Mouse (Mus musculus) kidney, adult 2 months (tissue): ENCODE results near the gene Fgf12. TPM values are rescaled to one million over a fixed set of nuclear protein-coding genes. Genes with fewer than 3 reads are reported as not detected.
A peak's percentile ranks its signal among the peaks of the same experiment; 100 is the strongest.

ENCODE experiments used
- DNase-seq: peaks from one replicate; pipeline ENCODE4 v3.0.0; 2021
- H3K27ac ChIP-seq: fragments of 200-500 bp; 2 replicates; pipeline ENCODE4 v1.5.1; 2012; ENCODE audit warnings: low read depth, low read length, control low read depth, inconsistent platforms; ENCODE audit not compliant: insufficient read depth
- H3K27me3 ChIP-seq: fragments of 200-500 bp; replicated peaks from 2 replicates; pipeline ENCODE4 v1.6.1; 2012; ENCODE audit warnings: mild to moderate bottlenecking, moderate library complexity, low read length, inconsistent platforms; ENCODE audit not compliant: control insufficient read depth, insufficient read depth
- H3K36me3 ChIP-seq: fragments of 200-500 bp; 2 replicates; pipeline ENCODE4 v1.6.1; 2012; ENCODE audit warnings: mild to moderate bottlenecking, moderate library complexity, low read length, inconsistent platforms; ENCODE audit not compliant: control insufficient read depth, insufficient read depth
- H3K4me1 ChIP-seq: fragments of 200-500 bp; 2 replicates; pipeline ENCODE4 v1.6.1; 2011; ENCODE audit warnings: low read length; ENCODE audit not compliant: control insufficient read depth, insufficient read depth
- H3K4me3 ChIP-seq: fragments of 200-500 bp; 2 replicates; pipeline ENCODE4 v1.5.1; 2011; ENCODE audit warnings: mild to moderate bottlenecking, low read depth, low read length, control low read depth; ENCODE audit not compliant: insufficient read depth
- CTCF ChIP-seq: fragments of 200-500 bp; conservative IDR thresholded peaks from 2 replicates; pipeline ENCODE4 v1.5.1; 2011; ENCODE audit warnings: low read depth, mild to moderate bottlenecking, control low read depth, low read length, moderate library complexity, mixed read lengths; ENCODE audit not compliant: insufficient read depth, insufficient read length
- POLR2A ChIP-seq: fragments of 200-500 bp; IDR thresholded peaks from one replicate; pipeline ENCODE4 v1.6.1; 2011; ENCODE audit warnings: low read depth, low read length, control low read depth
- WGBS: fragments of 180-500 bp; shearing (Covaris S2); methylation state at CpG from one replicate; pipeline ENCODE4 v1.1.7; 2018; 5-methylcytosine and 5-hydroxymethylcytosine counted together
- polyA plus RNA-seq: library from polyadenylated mRNA; depleted of rRNA; stranded (reverse); fragments of >200 nt; gene quantifications from 2 replicates; pipeline ENCODE4 v1.2.3, GENCODE M21; 2012

The Fgf12 gene
- polyA plus RNA-seq, 1 experiment: 0.74 TPM

- no peaks in the 10 kb centered on the region for H3K4me1 ChIP-seq
- no peak overlapping the region for H3K27ac ChIP-seq
- WGBS: 69% methylated on average over 9 of the region's 9 CpGs
- H3K4me3 ChIP-seq: no peak overlapping the region
- TF ChIP-seq CTCF: no peak
- no peak for TF ChIP-seq POLR2A
- no peak for DNase-seq
- no peaks in the 10 kb centered on the region for H3K36me3 ChIP-seq
- no peaks in the 10 kb centered on the region for H3K27me3 ChIP-seq
Observed at GRCm38 (mm10) chr16:28591583-28591982, 161.3 kb downstream of the Fgf12 start.

DNA sequence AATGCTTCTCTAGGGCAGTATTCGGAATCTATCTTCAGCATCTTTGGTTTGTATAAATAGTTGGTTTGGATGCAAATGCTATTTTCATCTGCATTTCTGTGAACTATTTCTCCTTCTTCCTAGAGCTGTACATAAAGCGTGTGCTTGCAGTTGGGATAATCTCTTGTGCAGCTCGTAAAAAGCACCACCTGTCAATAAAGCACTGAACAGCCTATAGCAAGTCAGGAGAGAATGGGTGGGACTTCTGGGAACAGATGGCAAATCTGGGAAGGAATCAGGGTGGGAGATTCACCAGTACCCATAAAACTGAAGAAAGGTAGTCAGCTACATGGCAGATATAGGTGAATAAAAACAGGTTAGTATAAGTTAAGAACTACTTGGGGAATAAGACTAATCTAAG, 180.7 kb downstream of the Fgf12 start:
- no peak for DNase-seq
- TF ChIP-seq POLR2A: no peak
- no peak for TF ChIP-seq CTCF
- no peaks in the 10 kb centered on the region for H3K36me3 ChIP-seq
- H3K4me3 ChIP-seq: no peak overlapping the region
- no peak overlapping the region for H3K27ac ChIP-seq
- 64% methylated on average over 3 of the region's 3 CpGs for WGBS
- no peaks in the 10 kb centered on the region for H3K4me1 ChIP-seq
- H3K27me3 ChIP-seq: no peaks in the 10 kb centered on the region; the same call in 1 of the 2 replicates

- Histone ChIP-seq H3K27ac (no peak overlapping the region), H3K27me3 (peaks cover 2% of the 10 kb centered on the region), H3K4me1 (no peaks in the 10 kb centered on the region), H3K4me3 (no peak overlapping the region), H3K36me3 (no peaks in the 10 kb centered on the region)
- DNase-seq: no peak
- TF ChIP-seq POLR2A (no peak), CTCF (no peak)
- under 1% methylated on average over 58 of the region's 58 CpGs for WGBS
Observed at GRCm38 (mm10) chr16:28564716-28565217, 188.1 kb downstream of the Fgf12 start.

- DNase-seq: peak; percentile 23
- no peaks in the 10 kb centered on the region for H3K4me1 ChIP-seq
- H3K27me3 ChIP-seq: peaks cover 2% of the 10 kb centered on the region
- TF ChIP-seq CTCF: no peak
- no peak for TF ChIP-seq POLR2A
- 2% methylated on average over 45 of the region's 45 CpGs for WGBS
- H3K27ac ChIP-seq: no peak overlapping the region
- no peak overlapping the region for H3K4me3 ChIP-seq
- no peaks in the 10 kb centered on the region for H3K36me3 ChIP-seq
Observed at GRCm38 (mm10) chr16:28564075-28564715, 188.7 kb downstream of the Fgf12 start.

DNA sequence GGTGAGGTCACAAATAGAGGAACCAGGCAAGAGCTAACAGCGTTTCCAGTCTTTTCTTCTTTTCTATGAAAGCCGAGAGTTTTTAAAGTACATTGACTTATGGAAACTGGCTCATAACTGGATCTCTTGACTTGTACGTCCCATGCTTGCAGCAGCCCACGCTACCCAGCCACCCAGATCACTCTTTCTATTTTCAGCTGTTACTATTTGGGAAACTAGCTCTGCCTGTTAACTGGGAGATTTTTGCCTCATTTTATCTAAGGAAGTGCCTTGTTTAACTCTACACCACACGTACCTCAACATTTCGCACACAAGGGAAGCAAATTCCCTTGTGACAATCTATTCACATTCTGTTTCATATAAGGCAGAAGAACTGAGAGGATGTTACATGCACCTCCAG, 190.0 kb downstream of the Fgf12 start:
- Histone ChIP-seq H3K4me3 (no peak overlapping the region), H3K27me3 (peaks cover 2% of the 10 kb centered on the region), H3K27ac (no peak overlapping the region), H3K4me1 (no peaks in the 10 kb centered on the region), H3K36me3 (no peaks in the 10 kb centered on the region)
- no peak for DNase-seq
- TF ChIP-seq CTCF: no peak
- TF ChIP-seq POLR2A: no peak
- 82% methylated on average over 6 of the region's 6 CpGs for WGBS

GRCm38 (mm10) chr16:28555219-28555618, 197.6 kb downstream of the Fgf12 start:
- 82% methylated on average over 10 of the region's 10 CpGs for WGBS
- Histone ChIP-seq H3K27ac (no peak overlapping the region), H3K27me3 (no peaks in the 10 kb centered on the region), H3K4me1 (no peaks in the 10 kb centered on the region), H3K4me3 (no peak overlapping the region), H3K36me3 (no peaks in the 10 kb centered on the region)
- DNase-seq: no peak
- TF ChIP-seq CTCF (no peak), POLR2A (no peak)

DNA sequence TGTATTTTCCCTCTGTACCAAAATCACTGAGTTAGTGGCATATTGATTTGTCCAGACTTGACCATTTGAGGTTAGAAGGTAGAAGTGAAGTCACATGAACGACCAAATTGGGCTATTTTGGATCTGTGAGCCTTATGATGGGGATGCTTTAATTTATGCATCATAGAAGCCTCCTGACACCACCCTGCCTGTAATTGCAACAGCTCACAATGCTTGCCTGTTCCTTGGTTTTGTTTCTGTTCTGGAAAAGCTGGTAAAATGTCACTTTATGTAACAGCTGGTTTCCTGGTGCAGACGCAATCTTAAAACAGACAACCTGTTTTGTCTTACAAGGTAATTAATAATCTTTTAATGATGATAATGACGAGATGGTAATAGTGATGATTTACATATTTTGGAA, 213.4 kb downstream of the Fgf12 start:
- Histone ChIP-seq H3K36me3 (no peaks in the 10 kb centered on the region), H3K4me1 (no peaks in the 10 kb centered on the region), H3K4me3 (no peak overlapping the region), H3K27me3 (no peaks in the 10 kb centered on the region), H3K27ac (no peak overlapping the region)
- no peak for TF ChIP-seq POLR2A
- no peak for TF ChIP-seq CTCF
- no peak for DNase-seq
- WGBS: 60% methylated on average over 3 of the region's 3 CpGs
